ENCODE assay signal across 50 mouse cellular contexts in the genomic region with DNA sequence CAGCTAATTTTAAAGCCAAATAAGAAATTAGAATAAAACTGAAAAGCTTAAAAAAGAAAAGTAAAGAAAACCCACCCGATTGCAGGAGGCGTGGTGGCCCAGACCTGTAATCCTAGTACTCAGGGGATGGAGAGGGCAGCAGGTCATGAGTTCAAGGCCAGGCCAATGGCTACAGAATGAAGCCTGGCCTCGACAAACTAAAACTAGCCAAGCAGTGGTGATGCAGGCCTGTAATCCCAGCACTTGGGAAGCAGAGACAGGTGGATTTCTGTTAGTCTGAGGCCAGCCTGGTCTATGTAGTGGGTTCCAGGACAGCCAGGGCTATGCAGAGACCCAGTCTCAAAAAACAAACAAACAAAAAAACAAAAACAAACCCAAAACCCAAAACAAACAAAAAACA. TPM values are rescaled to one million over a fixed set of nuclear protein-coding genes. Genes with fewer than 3 reads are reported as not detected.
"Had no signal": no experiment of that assay in that cellular context is flagged by ENCODE, and none has a peak within 500 bp of the region (broad histone marks: within the 10 kb centered on the region; RNA-seq: fewer than 3 reads in every experiment).

No protein-coding gene starts in this region.

- DNase-seq: heart, postnatal 10 days; heart, postnatal 14 days; heart, postnatal 36 days; heart, postnatal 4 days; kidney, adult 11 months; kidney, adult 18-20 months; kidney, adult 2 months; kidney, adult 8-10 months; kidney, adult 9 months; kidney, postnatal 10 days; kidney, postnatal 14 days; kidney, postnatal 25 days; kidney, postnatal 36 days; kidney, postnatal 4 days; layer of hippocampus, adult 9-11 months; layer of hippocampus, postnatal 36 days had no signal

- H3K27me3 ChIP-seq: heart, embryonic 12.5 days; heart, embryonic 13.5 days; heart, embryonic 15.5 days; hindbrain, embryonic 12.5 days; hindbrain, embryonic 13.5 days; hindbrain, embryonic 15.5 days; intestine, embryonic 15.5 days; kidney, embryonic 15.5 days had no signal

- H3K4me2 ChIP-seq: heart, embryonic 11.5 days; heart, embryonic 15.5 days; hindbrain, embryonic 12.5 days; hindbrain, embryonic 13.5 days; hindbrain, embryonic 14.5 days; hindbrain, embryonic 15.5 days; intestine, embryonic 15.5 days; kidney, embryonic 15.5 days had no signal

- H3K9me3 ChIP-seq: heart, embryonic 10.5 days; heart, embryonic 13.5 days; heart, embryonic 15.5 days; hindbrain, embryonic 12.5 days; hindbrain, embryonic 15.5 days; intestine, embryonic 15.5 days; kidney, embryonic 15.5 days had no signal

- H3K4me1 ChIP-seq: heart, embryonic 15.5 days; hindbrain, embryonic 10.5 days; hindbrain, embryonic 12.5 days; hindbrain, embryonic 13.5 days; hindbrain, embryonic 15.5 days; intestine, embryonic 15.5 days; kidney, embryonic 15.5 days had no signal

- H3K4me3 ChIP-seq: heart, embryonic 10.5 days; heart, embryonic 12.5 days; heart, embryonic 13.5 days; heart, embryonic 15.5 days; hindbrain, embryonic 10.5 days; hindbrain, embryonic 12.5 days; hindbrain, embryonic 13.5 days; hindbrain, embryonic 15.5 days; intestine, embryonic 15.5 days; kidney, embryonic 15.5 days; layer of hippocampus, adult 2 months had no signal

- H3K27ac ChIP-seq: heart, embryonic 13.5 days; heart, embryonic 15.5 days; hindbrain, embryonic 10.5 days; hindbrain, embryonic 12.5 days; hindbrain, embryonic 13.5 days; hindbrain, embryonic 14.5 days; hindbrain, embryonic 15.5 days; hindbrain, postnatal 0 days; intestine, embryonic 15.5 days; kidney, embryonic 15.5 days; kidney, postnatal 0 days; layer of hippocampus, adult 2 months had no signal

- H3K9ac ChIP-seq: heart, embryonic 12.5 days; heart, embryonic 13.5 days; heart, embryonic 15.5 days; hindbrain, embryonic 12.5 days; hindbrain, embryonic 13.5 days; hindbrain, embryonic 14.5 days; hindbrain, embryonic 15.5 days; intestine, embryonic 15.5 days; kidney, embryonic 15.5 days had no signal

- ATAC-seq: hindbrain, embryonic 16.5 days; hindbrain, postnatal 0 days; intestine, embryonic 15.5 days; intestine, embryonic 16.5 days; intestine, postnatal 0 days had no signal

- H3K36me3 ChIP-seq: heart, embryonic 10.5 days; heart, embryonic 12.5 days; heart, embryonic 13.5 days; heart, embryonic 15.5 days; hindbrain, embryonic 10.5 days; hindbrain, embryonic 12.5 days; hindbrain, embryonic 13.5 days; hindbrain, embryonic 15.5 days; intestine, embryonic 15.5 days; kidney, embryonic 15.5 days had no signal

RNA-seq across cellular contexts. Expression of gene Olfr157, which starts 1.7 kb away (rescaled TPM):
- total RNA-seq: heart, adult 8-10 months; heart, postnatal 10 days; heart, postnatal 14 days; heart, postnatal 36 days; heart, postnatal 4 days; hematopoietic stem cell, adult 5-6 weeks; hindbrain, postnatal 0 days; layer of hippocampus, adult 18-20 months; layer of hippocampus, adult 2 months; layer of hippocampus, adult 8-10 months; layer of hippocampus, postnatal 10 days; layer of hippocampus, postnatal 14 days; layer of hippocampus, postnatal 25 days; layer of hippocampus, postnatal 36 days had no signal
- polyA plus RNA-seq: heart, embryonic 10.5 days; heart, embryonic 12.5 days; heart, embryonic 13.5 days; heart, embryonic 14.5 days; heart, embryonic 15.5 days; heart, embryonic 16.5 days; heart, postnatal 0 days; hindbrain, embryonic 10.5 days; hindbrain, embryonic 12.5 days; hindbrain, embryonic 13.5 days; hindbrain, embryonic 15.5 days; hindbrain, embryonic 16.5 days; hindbrain, postnatal 0 days; intestine, embryonic 14.5 days; intestine, embryonic 15.5 days; intestine, embryonic 16.5 days; intestine, postnatal 0 days; kidney, adult 2 months; kidney, embryonic 14.5 days; kidney, embryonic 15.5 days; kidney, embryonic 16.5 days had no signal

RNA-seq across cellular contexts. Expression of gene Olfr155, which starts 13.0 kb away (rescaled TPM):
- total RNA-seq: heart, adult 8-10 months; heart, postnatal 10 days; heart, postnatal 14 days; heart, postnatal 36 days; heart, postnatal 4 days; hematopoietic stem cell, adult 5-6 weeks; hindbrain, postnatal 0 days; layer of hippocampus, adult 18-20 months; layer of hippocampus, adult 2 months; layer of hippocampus, adult 8-10 months; layer of hippocampus, postnatal 10 days; layer of hippocampus, postnatal 14 days; layer of hippocampus, postnatal 25 days; layer of hippocampus, postnatal 36 days had no signal
- polyA plus RNA-seq: heart, embryonic 10.5 days; heart, embryonic 11.5 days; heart, embryonic 12.5 days; heart, embryonic 13.5 days; heart, embryonic 14.5 days; heart, embryonic 15.5 days; heart, embryonic 16.5 days; heart, postnatal 0 days; hindbrain, embryonic 10.5 days; hindbrain, embryonic 11.5 days; hindbrain, embryonic 12.5 days; hindbrain, embryonic 13.5 days; hindbrain, embryonic 14.5 days; hindbrain, embryonic 15.5 days; hindbrain, embryonic 16.5 days; hindbrain, postnatal 0 days; inflammation-experienced regulatory T-cells, adult 6 months; intestine, embryonic 14.5 days; intestine, embryonic 15.5 days; intestine, embryonic 16.5 days; intestine, postnatal 0 days; kidney, adult 2 months; kidney, embryonic 14.5 days; kidney, embryonic 15.5 days; kidney, embryonic 16.5 days; kidney, postnatal 0 days; large intestine, adult 2 months had no signal

RNA-seq across cellular contexts. Expression of gene Olfr156, which starts 14.6 kb away (rescaled TPM):
- total RNA-seq: heart, adult 8-10 months; heart, postnatal 10 days; heart, postnatal 14 days; heart, postnatal 36 days; heart, postnatal 4 days; hematopoietic stem cell, adult 5-6 weeks; hindbrain, postnatal 0 days; layer of hippocampus, adult 18-20 months; layer of hippocampus, adult 2 months; layer of hippocampus, adult 8-10 months; layer of hippocampus, postnatal 10 days; layer of hippocampus, postnatal 14 days; layer of hippocampus, postnatal 25 days; layer of hippocampus, postnatal 36 days had no signal
- polyA plus RNA-seq: heart, embryonic 10.5 days; heart, embryonic 11.5 days; heart, embryonic 12.5 days; heart, embryonic 13.5 days; heart, embryonic 14.5 days; heart, embryonic 15.5 days; heart, embryonic 16.5 days; heart, postnatal 0 days; hindbrain, embryonic 10.5 days; hindbrain, embryonic 11.5 days; hindbrain, embryonic 12.5 days; hindbrain, embryonic 13.5 days; hindbrain, embryonic 14.5 days; hindbrain, embryonic 15.5 days; hindbrain, embryonic 16.5 days; hindbrain, postnatal 0 days; inflammation-experienced regulatory T-cells, adult 6 months; intestine, embryonic 14.5 days; intestine, embryonic 15.5 days; intestine, embryonic 16.5 days; intestine, postnatal 0 days; kidney, adult 2 months; kidney, embryonic 14.5 days; kidney, embryonic 15.5 days; kidney, embryonic 16.5 days; kidney, postnatal 0 days; large intestine, adult 2 months had no signal
